Mouse (Mus musculus) CH12.LX (cell line): ENCODE measurements around the gene Tgfbi. TPM values are rescaled to one million over a fixed set of nuclear protein-coding genes. Genes with fewer than 3 reads are reported as not detected.

Experiments used
- DNase-seq: peaks from one replicate; pipeline ENCODE4 v3.0.0-alpha.2; 2013; ENCODE audit errors: extremely low read depth
- H3K27ac ChIP-seq: 2 replicates; pipeline ENCODE4 v1.5.1; 2012; ENCODE audit warnings: low read depth, mild to moderate bottlenecking, control low read depth, moderate library complexity; ENCODE audit not compliant: insufficient read depth
- H3K27me3 ChIP-seq: replicated peaks from 2 replicates; pipeline ENCODE3; 2012; ENCODE audit warnings: inconsistent platforms
- H3K36me3 ChIP-seq, 2 experiments: replicated peaks in 1 of 2; 2 replicates each; pipeline versions ENCODE3 to v1.6.1; 2012; ENCODE audit warnings: inconsistent platforms in 1 of 2, low read length in 1 of 2, mild to moderate bottlenecking in 1 of 2, mixed read lengths in 1 of 2, moderate library complexity in 1 of 2; ENCODE audit not compliant: control insufficient read depth in 1 of 2, insufficient read depth in 1 of 2
- H3K4me1 ChIP-seq, 2 experiments: 2 replicates each; pipeline ENCODE4 v1.6.1; 2012; ENCODE audit warnings: inconsistent platforms in 1 of 2, moderate library complexity in 1 of 2; ENCODE audit not compliant: insufficient read depth in 2 of 2, control insufficient read depth in 1 of 2
- H3K4me2 ChIP-seq: 2 replicates; pipeline ENCODE4 v1.6.1; 2012; ENCODE audit warnings: low read depth, mild to moderate bottlenecking, control low read depth; ENCODE audit not compliant: poor library complexity, insufficient read depth, severe bottlenecking
- H3K4me3 ChIP-seq, 3 experiments: fragments of 150-350 bp in 1 of 3; sonication (generic) in 1 of 3; replicated peaks in 1 of 3; 2 replicates each; pipeline versions ENCODE3 to v1.5.1; 2011 to 2012; ENCODE audit warnings: low read depth in 2 of 3, low read length in 2 of 3, mild to moderate bottlenecking in 2 of 3, moderate library complexity in 2 of 3, control low read depth in 1 of 3, improper control_type of control experiment in 1 of 3, inconsistent platforms in 1 of 3, mixed read lengths in 1 of 3; ENCODE audit not compliant: poor library complexity in 1 of 3
- H3K79me2 ChIP-seq: replicated peaks from 2 replicates; pipeline ENCODE4 v1.6.1; 2012; ENCODE audit warnings: mild to moderate bottlenecking, moderate library complexity; ENCODE audit not compliant: control insufficient read depth, poor library complexity, insufficient read depth, severe bottlenecking; ENCODE audit errors: extremely low read depth
- H3K9ac ChIP-seq: 2 replicates; pipeline ENCODE4 v1.6.1; 2012; ENCODE audit warnings: low read depth, mild to moderate bottlenecking, control low read depth, moderate library complexity; ENCODE audit not compliant: insufficient read depth
- H3K9me3 ChIP-seq: replicated peaks from 2 replicates; pipeline ENCODE3; 2012; ENCODE audit warnings: low read length, inconsistent platforms, mixed read lengths
- E2F4 ChIP-seq: IDR thresholded peaks from 2 replicates; pipeline ENCODE4 v1.6.1; 2011; ENCODE audit warnings: low read depth, low read length, improper control_type of control experiment; ENCODE audit not compliant: insufficient replicate concordance
- HCFC1 ChIP-seq: IDR thresholded peaks from 2 replicates; pipeline ENCODE4 v1.6.1; 2012; ENCODE audit warnings: low read depth, mild to moderate bottlenecking, inconsistent platforms, low read length, improper control_type of control experiment
- JUN ChIP-seq: IDR thresholded peaks from 2 replicates; pipeline ENCODE4 v1.6.1; 2011; ENCODE audit warnings: low read depth, mild to moderate bottlenecking, low read length, improper control_type of control experiment, moderate library complexity; ENCODE audit not compliant: insufficient read depth
- MAZ ChIP-seq: IDR thresholded peaks from 2 replicates; pipeline ENCODE4 v1.6.1; 2012; ENCODE audit warnings: low read depth, mild to moderate bottlenecking, inconsistent platforms, low read length, improper control_type of control experiment, moderate library complexity
- POLR2A ChIP-seq: IDR thresholded peaks from 2 replicates; pipeline ENCODE4 v1.6.1; 2011; ENCODE audit warnings: low read depth, mild to moderate bottlenecking, improper control_type of control experiment, low read length
- POLR2AphosphoS2 ChIP-seq: IDR thresholded peaks from 2 replicates; pipeline ENCODE4 v1.6.1; 2011; ENCODE audit warnings: low read depth, low read length, improper control_type of control experiment
- SIN3A ChIP-seq: IDR thresholded peaks from 2 replicates; pipeline ENCODE4 v1.6.1; 2012; ENCODE audit warnings: low read length, improper control_type of control experiment, inconsistent platforms
- TCF12 ChIP-seq: IDR thresholded peaks from 2 replicates; pipeline ENCODE4 v1.6.1; 2014; ENCODE audit warnings: low read depth, mild to moderate bottlenecking, inconsistent platforms, low read length, improper control_type of control experiment
- USF1 ChIP-seq: IDR thresholded peaks from 2 replicates; pipeline ENCODE4 v1.6.1; 2014; ENCODE audit warnings: low read depth, mild to moderate bottlenecking, inconsistent platforms, low read length, improper control_type of control experiment
- USF2 ChIP-seq: conservative IDR thresholded peaks from 2 replicates; pipeline ENCODE4 v1.6.1; 2011; ENCODE audit warnings: low read depth, low read length, improper control_type of control experiment
- ZC3H11A ChIP-seq: IDR thresholded peaks from 2 replicates; pipeline ENCODE4 v1.6.1; 2012; ENCODE audit warnings: low read depth, mild to moderate bottlenecking, inconsistent platforms, low read length, improper control_type of control experiment
- ZNF384 ChIP-seq: IDR thresholded peaks from 2 replicates; pipeline ENCODE4 v1.6.1; 2012; ENCODE audit warnings: low read depth, low read length, improper control_type of control experiment, inconsistent platforms
- dilution Hi-C: fragments of 300-500 bp; cut with MboI; formaldehyde crosslinking; loops from 2 replicates; pipeline ENCODE4 v1.14.3; 2020; ENCODE audit warnings: low sequenced_read_pairs; ENCODE audit not compliant: extremely low pct_unique_long_range_greater_than_20kb, extremely low pct_ligation_motif_present
- in situ Hi-C: fragments of 300-500 bp; cut with MboI; formaldehyde crosslinking; loops from 3 replicates; pipeline ENCODE4 v1.14.3; 2019; ENCODE audit warnings: low sequenced_read_pairs, low pct_ligation_motif_present, low pct_unique_long_range_greater_than_20kb, mixed read lengths
- polyA plus RNA-seq: library from polyadenylated mRNA; unstranded; fragments of >175 nt; gene quantifications from 2 replicates; pipeline ENCODE4 v1.2.1, GENCODE M21; 2012; ENCODE audit warnings: low read depth; ENCODE audit not compliant: insufficient read length
- total RNA-seq, 2 experiments: library from RNA; depleted of rRNA; stranded (reverse); fragments of 300-350 nt in 1 of 2; fragments of >200 nt in 1 of 2; gene quantifications; 2 replicates each; pipeline ENCODE4 v1.2.3; 2012 to 2014

Tgfbi gene
- total and polyA plus RNA-seq, 3 experiments: not detected

GRCm38 (mm10) chr13:56622201-56622757 is 13.0 kb downstream of the Tgfbi start:
- Histone ChIP-seq H3K27me3 (peaks cover 92% of the 10 kb centered on the region), H3K27ac (no peak overlapping the region), H3K9ac (no peak overlapping the region), H3K4me1 (no peaks in the 10 kb centered on the region), H3K36me3 (no peaks in the 10 kb centered on the region), H3K9me3 (no peaks in the 10 kb centered on the region), H3K4me3 (no peak overlapping the region), H3K4me2 (no peak overlapping the region), H3K79me2 (no peaks in the 10 kb centered on the region)
- in situ Hi-C loops (no loop called here), dilution Hi-C loops (no loop called here)
- TF ChIP-seq E2F4: no peak
- TF ChIP-seq USF1: no peak
- no peak for TF ChIP-seq TCF12
- DNase-seq: no peak

DNA sequence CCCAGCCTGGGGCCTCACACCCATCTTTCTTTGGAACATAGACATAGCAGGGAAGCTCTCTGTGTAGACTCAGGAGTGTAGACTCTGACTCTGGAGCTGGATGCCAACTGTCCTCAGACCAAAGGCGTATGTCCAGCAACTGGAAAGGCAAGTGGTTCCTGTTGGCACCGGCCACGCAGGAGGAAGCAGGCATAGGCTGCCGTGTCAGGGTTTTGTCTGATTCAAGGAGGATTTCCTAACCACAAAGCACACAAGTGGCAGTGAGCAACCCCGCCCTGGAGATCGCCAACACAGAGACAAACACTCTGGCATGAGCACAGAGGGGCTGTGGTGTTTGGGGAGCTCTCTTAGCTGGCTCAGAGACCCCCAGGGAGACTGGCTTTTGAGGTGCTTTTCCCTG is 17.2 kb downstream of the Tgfbi start:
- H3K36me3 ChIP-seq: no peaks in the 10 kb centered on the region
- H3K4me3 ChIP-seq: no peak overlapping the region
- no peak overlapping the region for H3K9ac ChIP-seq
- no peaks in the 10 kb centered on the region for H3K4me1 ChIP-seq
- no peak overlapping the region for H3K27ac ChIP-seq
- H3K9me3 ChIP-seq: no peaks in the 10 kb centered on the region
- in situ Hi-C loops (no loop called here), dilution Hi-C loops (no loop called here)
- no peak overlapping the region for H3K4me2 ChIP-seq
- no peak for DNase-seq
- H3K27me3 ChIP-seq: peaks cover 93% of the 10 kb centered on the region
- TF ChIP-seq POLR2AphosphoS2: no peak
- TF ChIP-seq USF2: no peak
- TF ChIP-seq USF1: no peak
- no peak for TF ChIP-seq JUN
- TF ChIP-seq E2F4: no peak
- no peak for TF ChIP-seq MAZ
- no peaks in the 10 kb centered on the region for H3K79me2 ChIP-seq

- Histone ChIP-seq H3K4me3 (no peak overlapping the region), H3K9ac (no peak overlapping the region), H3K27me3 (peaks cover 86% of the 10 kb centered on the region), H3K9me3 (peaks cover 2% of the 10 kb centered on the region), H3K4me2 (no peak overlapping the region), H3K36me3 (no peaks in the 10 kb centered on the region), H3K27ac (no peak overlapping the region), H3K4me1 (no peaks in the 10 kb centered on the region), H3K79me2 (no peaks in the 10 kb centered on the region)
- TF ChIP-seq ZC3H11A (no peak), POLR2A (no peak), HCFC1 (no peak), SIN3A (no peak), ZNF384 (no peak)
- in situ Hi-C loops: no loop called here
- dilution Hi-C loops: no loop called here
- no peak for DNase-seq
These were observed 20.8 kb downstream of the Tgfbi start for GRCm38 (mm10) chr13:56630081-56630480.
